Mouse (Mus musculus) hindbrain, embryonic 11.5 days (tissue): ENCODE results near the gene Pum3. TPM values are rescaled to one million over a fixed set of nuclear protein-coding genes. Genes with fewer than 3 reads are reported as not detected.

ENCODE experiments used
- ATAC-seq: fragments of 200-750 bp; cut with Nextera tagmentation; 2 replicates; pipeline ENCODE4 v1.8.0; 2017; ENCODE audit warnings: mild to moderate bottlenecking, moderate TSS enrichment, moderate library complexity; ENCODE audit not compliant: low FRiP score
- DNase-seq: peaks from one replicate; pipeline ENCODE4 v3.0.0-alpha.2; 2015; ENCODE audit warnings: low spot score
- H3K27ac ChIP-seq: fragments of 300-500 bp; sonication (generic); 2 replicates; pipeline ENCODE4 v1.5.1; 2014; ENCODE audit warnings: mild to moderate bottlenecking, low read depth, low read length
- H3K27me3 ChIP-seq: fragments of 300-500 bp; sonication (generic); 2 replicates; pipeline ENCODE4 v1.6.1; 2014; ENCODE audit warnings: mild to moderate bottlenecking, low read length, moderate library complexity, mixed read lengths; ENCODE audit not compliant: control insufficient read depth, insufficient read depth
- H3K36me3 ChIP-seq: fragments of 300-500 bp; sonication (generic); 2 replicates; pipeline ENCODE4 v1.6.1; 2014; ENCODE audit warnings: mild to moderate bottlenecking, low read length, moderate library complexity, mixed read lengths; ENCODE audit not compliant: control insufficient read depth, insufficient read depth
- H3K4me1 ChIP-seq: fragments of 300-500 bp; sonication (generic); replicated peaks from 2 replicates; pipeline ENCODE4 v1.6.1; 2014; ENCODE audit warnings: low read length, mixed read lengths; ENCODE audit not compliant: control insufficient read depth, insufficient read depth
- H3K4me2 ChIP-seq: fragments of 300-500 bp; sonication (generic); replicated peaks from 2 replicates; pipeline ENCODE4 v1.6.1; 2014; ENCODE audit warnings: mild to moderate bottlenecking, low read depth, low read length
- H3K4me3 ChIP-seq: fragments of 300-500 bp; sonication (generic); 2 replicates; pipeline ENCODE4 v1.5.1; 2014; ENCODE audit warnings: low read depth, low read length
- H3K9ac ChIP-seq: fragments of 300-500 bp; sonication (generic); 2 replicates; pipeline ENCODE4 v1.6.1; 2014; ENCODE audit warnings: low read depth, low read length
- H3K9me3 ChIP-seq: fragments of 300-500 bp; sonication (generic); 2 replicates; pipeline ENCODE4 v1.6.1; 2016; ENCODE audit warnings: low read length; ENCODE audit not compliant: control insufficient read depth
- whole genome bisulfite sequencing: fragments of 180-500 bp; shearing (Covaris S2); extraction: QIAGEN DNeasy Blood & Tissue Kit; methylation state at CpG from one replicate; pipeline ENCODE4 v1.1.7; 2014; 5-methylcytosine and 5-hydroxymethylcytosine counted together
- polyA plus RNA-seq: library from polyadenylated mRNA; unstranded; fragments of >200 nt; fragmentation: Nextera tagmentation; extraction: Ambion mirVana; gene quantifications from 2 replicates; pipeline ENCODE4 v1.2.1, GENCODE M21; 2014

Pum3 gene
- polyA plus RNA-seq, 1 experiment from 2014 or later = 78.3 TPM

- H3K27ac ChIP-seq = no peak overlapping the region
- ATAC-seq = no peak
Observed at GRCm38 (mm10) chr19:27385304-27385703, 44.3 kb downstream of the Pum3 start.

GRCm38 (mm10) chr19:27383266-27383665 is 46.4 kb downstream of the Pum3 start:
- H3K27me3 ChIP-seq = no peaks in the 10 kb centered on the region
- no peak for DNase-seq
- WGBS = 92% methylated on average over 5 of the region's 5 CpGs
- no peaks in the 10 kb centered on the region for H3K4me1 ChIP-seq
- H3K9me3 ChIP-seq = no peaks in the 10 kb centered on the region
- no peak overlapping the region for H3K4me3 ChIP-seq
- H3K27ac ChIP-seq = no peak overlapping the region
- H3K36me3 ChIP-seq = peaks cover 9% of the 10 kb centered on the region
- H3K9ac ChIP-seq = no peak overlapping the region
- H3K4me2 ChIP-seq = no peak overlapping the region
- no peak for ATAC-seq

More at GRCm38 (mm10) chr19:27385304-27385703, 44.3 kb downstream of the Pum3 start:
- DNase-seq = no peak
- Histone ChIP-seq H3K9ac (no peak overlapping the region), H3K36me3 (peaks cover 9% of the 10 kb centered on the region), H3K4me2 (no peak overlapping the region), H3K27me3 (no peaks in the 10 kb centered on the region), H3K4me1 (no peaks in the 10 kb centered on the region), H3K9me3 (no peaks in the 10 kb centered on the region), H3K4me3 (no peak overlapping the region)

- WGBS = 95% methylated on average over 1 of the region's 1 CpGs
- no peak for ATAC-seq
Observed at GRCm38 (mm10) chr19:27382131-27382530, 47.5 kb downstream of the Pum3 start.

GRCm38 (mm10) chr19:27379712-27380401 is 49.8 kb downstream of the Pum3 start:
- H3K4me1 ChIP-seq = no peaks in the 10 kb centered on the region
- no peak overlapping the region for H3K9ac ChIP-seq
- ATAC-seq (no peak), DNase-seq (no peak)
- H3K36me3 ChIP-seq = no peaks in the 10 kb centered on the region
- H3K27me3 ChIP-seq = no peaks in the 10 kb centered on the region
- no peak overlapping the region for H3K4me2 ChIP-seq
- 84% methylated on average over 2 of the region's 2 CpGs for WGBS
- no peaks in the 10 kb centered on the region for H3K9me3 ChIP-seq
- H3K27ac ChIP-seq = no peak overlapping the region
- no peak overlapping the region for H3K4me3 ChIP-seq

More at GRCm38 (mm10) chr19:27382131-27382530, 47.5 kb downstream of the Pum3 start:
- no peaks in the 10 kb centered on the region for H3K4me1 ChIP-seq
- H3K9me3 ChIP-seq = no peaks in the 10 kb centered on the region
- no peak overlapping the region for H3K27ac ChIP-seq
- H3K27me3 ChIP-seq = no peaks in the 10 kb centered on the region
- DNase-seq = no peak
- H3K4me2 ChIP-seq = no peak overlapping the region
- no peak overlapping the region for H3K4me3 ChIP-seq
- peaks cover 7% of the 10 kb centered on the region for H3K36me3 ChIP-seq
- H3K9ac ChIP-seq = no peak overlapping the region

GRCm38 (mm10) chr19:27370784-27371183 is 58.8 kb downstream of the Pum3 start:
- Histone ChIP-seq H3K9ac (no peak overlapping the region), H3K9me3 (no peaks in the 10 kb centered on the region), H3K27me3 (no peaks in the 10 kb centered on the region), H3K4me3 (no peak overlapping the region), H3K4me2 (no peak overlapping the region), H3K4me1 (no peaks in the 10 kb centered on the region), H3K27ac (no peak overlapping the region), H3K36me3 (no peaks in the 10 kb centered on the region)
- DNase-seq (no peak), ATAC-seq (no peak)
- 89% methylated on average over 2 of the region's 2 CpGs for WGBS

- Histone ChIP-seq H3K27me3 (no peaks in the 10 kb centered on the region), H3K9me3 (no peaks in the 10 kb centered on the region), H3K4me3 (no peak overlapping the region), H3K4me2 (no peak overlapping the region), H3K27ac (no peak overlapping the region), H3K9ac (no peak overlapping the region), H3K36me3 (no peaks in the 10 kb centered on the region), H3K4me1 (no peaks in the 10 kb centered on the region)
- no peak for ATAC-seq
- WGBS = 91% methylated on average over 2 of the region's 2 CpGs
- DNase-seq = no peak
Observed at GRCm38 (mm10) chr19:27370174-27370573, 59.5 kb downstream of the Pum3 start.

- ATAC-seq = no peak
- 84% methylated on average over 3 of the region's 3 CpGs for WGBS
- H3K9ac ChIP-seq = no peak overlapping the region
- H3K27ac ChIP-seq = no peak overlapping the region
- no peak for DNase-seq
- no peak overlapping the region for H3K4me2 ChIP-seq
- no peaks in the 10 kb centered on the region for H3K4me1 ChIP-seq
- no peaks in the 10 kb centered on the region for H3K27me3 ChIP-seq
- H3K36me3 ChIP-seq = no peaks in the 10 kb centered on the region
- no peak overlapping the region for H3K4me3 ChIP-seq
- no peaks in the 10 kb centered on the region for H3K9me3 ChIP-seq
Observed at GRCm38 (mm10) chr19:27369461-27370135, 60.0 kb downstream of the Pum3 start.

- Histone ChIP-seq H3K4me1 (no peaks in the 10 kb centered on the region), H3K4me3 (no peak overlapping the region), H3K27me3 (no peaks in the 10 kb centered on the region), H3K36me3 (no peaks in the 10 kb centered on the region), H3K4me2 (no peak overlapping the region), H3K27ac (no peak overlapping the region), H3K9me3 (no peaks in the 10 kb centered on the region), H3K9ac (no peak overlapping the region)
- ATAC-seq (no peak), DNase-seq (no peak)
- WGBS = 83% methylated on average over 10 of the region's 10 CpGs
Observed at GRCm38 (mm10) chr19:27366113-27366746, 63.4 kb downstream of the Pum3 start.
